Mouse (Mus musculus) CH12.LX (cell line): ENCODE results near the gene Lzts2.

Experiments
- BHLHE40 ChIP-seq: IDR thresholded peaks from 2 replicates; pipeline ENCODE4 v1.6.1; 2011; ENCODE audit warnings: mild to moderate bottlenecking, low read depth, low read length, improper control_type of control experiment
- CTCF ChIP-seq, 2 experiments: IDR thresholded peaks in 1 of 2; conservative IDR thresholded peaks in 1 of 2; 2 replicates each; pipeline ENCODE4 v1.5.1; 2011 to 2012; ENCODE audit warnings: low read depth in 2 of 2, low read length in 2 of 2, improper control_type of control experiment in 1 of 2, inconsistent platforms in 1 of 2, mild to moderate bottlenecking in 1 of 2, moderate library complexity in 1 of 2
- ETS1 ChIP-seq: conservative IDR thresholded peaks from 2 replicates; pipeline ENCODE4 v1.6.1; 2012; ENCODE audit warnings: low read depth, mild to moderate bottlenecking, inconsistent platforms, low read length, improper control_type of control experiment, moderate library complexity
- KAT2A ChIP-seq: IDR thresholded peaks from 2 replicates; pipeline ENCODE4 v1.6.1; 2012; ENCODE audit warnings: low read length, improper control_type of control experiment, inconsistent platforms; ENCODE audit not compliant: insufficient replicate concordance
- MEF2A ChIP-seq: IDR thresholded peaks from 2 replicates; pipeline ENCODE4 v1.6.1; 2014; ENCODE audit warnings: low read depth, mild to moderate bottlenecking, inconsistent platforms, low read length, improper control_type of control experiment, borderline replicate concordance
- NELFE ChIP-seq: IDR thresholded peaks from 2 replicates; pipeline ENCODE4 v1.6.1; 2011; ENCODE audit warnings: low read depth, low read length, improper control_type of control experiment
- POLR2A ChIP-seq: IDR thresholded peaks from 2 replicates; pipeline ENCODE4 v1.6.1; 2011; ENCODE audit warnings: low read depth, mild to moderate bottlenecking, improper control_type of control experiment, low read length
- POLR2AphosphoS2 ChIP-seq: IDR thresholded peaks from 2 replicates; pipeline ENCODE4 v1.6.1; 2011; ENCODE audit warnings: low read depth, low read length, improper control_type of control experiment
- RCOR1 ChIP-seq: conservative IDR thresholded peaks from 2 replicates; pipeline ENCODE4 v1.6.1; 2012; ENCODE audit warnings: low read depth, mild to moderate bottlenecking, inconsistent platforms, low read length, improper control_type of control experiment
- USF1 ChIP-seq: IDR thresholded peaks from 2 replicates; pipeline ENCODE4 v1.6.1; 2014; ENCODE audit warnings: low read depth, mild to moderate bottlenecking, inconsistent platforms, low read length, improper control_type of control experiment
- USF2 ChIP-seq: conservative IDR thresholded peaks from 2 replicates; pipeline ENCODE4 v1.6.1; 2011; ENCODE audit warnings: low read depth, low read length, improper control_type of control experiment
- ZMIZ1 ChIP-seq: IDR thresholded peaks from 2 replicates; pipeline ENCODE4 v1.6.1; 2012; ENCODE audit warnings: low read depth, mild to moderate bottlenecking, inconsistent platforms, low read length, improper control_type of control experiment

GRCm38 (mm10) chr19:45044389-45044927 is 30.2 kb downstream of the Lzts2 start:
- no peak for TF ChIP-seq POLR2A
- TF ChIP-seq NELFE = no peak
- TF ChIP-seq POLR2AphosphoS2 = no peak
- no peak for TF ChIP-seq ZMIZ1
- no peak for TF ChIP-seq USF1
- no peak for TF ChIP-seq KAT2A
- no peak for TF ChIP-seq CTCF (conservative IDR thresholded peaks at IDR 0.05 in 1 of 2, IDR thresholded peaks at IDR 0.05 in 1 of 2; ENCODE audit: low read depth in 2 of 2, low read length in 2 of 2)
- TF ChIP-seq RCOR1 = no peak
- no peak for TF ChIP-seq BHLHE40
- no peak for TF ChIP-seq USF2
- TF ChIP-seq ETS1 = no peak
- TF ChIP-seq MEF2A = no peak
